Mouse (Mus musculus) brain, embryonic 14.5 days (tissue): ENCODE data around the gene Spred2.
"Not testable (repeated sequence)": the region's sequence is repeated elsewhere in the genome, so short reads cannot be mapped to it uniquely, and the experiment has no call there.

Experiments used
- CTCF ChIP-seq: fragments of 200-500 bp; IDR thresholded peaks from 2 replicates; pipeline ENCODE4 v1.5.1; 2012; ENCODE audit warnings: inconsistent platforms, mild to moderate bottlenecking, moderate library complexity, borderline replicate concordance; ENCODE audit not compliant: insufficient read depth, insufficient read length; ENCODE audit errors: extremely low read depth
- POLR2A ChIP-seq: fragments of 200-500 bp; IDR thresholded peaks from 2 replicates; pipeline ENCODE4 v1.6.1; 2012; ENCODE audit warnings: mild to moderate bottlenecking, inconsistent platforms, borderline replicate concordance; ENCODE audit not compliant: poor library complexity, insufficient read depth, insufficient read length, severe bottlenecking; ENCODE audit errors: extremely low read depth

DNA sequence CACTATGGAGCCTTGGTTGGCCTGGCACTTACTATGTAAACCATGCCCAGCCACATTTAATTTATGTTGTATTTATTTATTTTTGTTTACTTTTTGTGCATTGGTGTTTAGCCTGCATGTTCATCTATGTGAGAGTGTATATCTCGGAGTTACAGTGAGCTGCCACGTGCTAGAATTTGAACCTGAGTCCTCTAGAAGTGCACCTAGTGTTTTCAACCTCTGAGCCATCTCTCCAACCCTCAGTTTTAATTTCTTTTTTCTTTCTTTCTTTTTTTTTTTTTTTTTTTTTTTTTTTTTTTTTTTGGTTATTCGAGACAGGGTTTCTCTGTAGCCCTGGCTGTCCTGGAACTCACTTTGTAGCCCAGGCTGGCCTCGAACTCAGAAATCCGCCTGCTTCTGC is 106.8 kb downstream of the Spred2 start:
- TF ChIP-seq POLR2A, CTCF: not testable (repeated sequence)
